Comparison of ENCODE assay signal across 18 mouse cellular contexts in genomic region chr11:75049146-75049545, GRCm38 (mm10).
A peak's percentile ranks its signal among the peaks of the same experiment; 100 is the strongest.
DNase-seq lines count a peak whose midpoint lies in the region; ATAC-seq and TF ChIP-seq lines count a peak whose summit lies in the region.
"Had no signal": no experiment of that assay in that cellular context is flagged by ENCODE, and none has a peak within 500 bp of the region (broad histone marks: within the 10 kb centered on the region; RNA-seq: fewer than 3 reads in every experiment).

No protein-coding gene starts in this region.

- no peaks in the 10 kb centered on the region for H3K27me3 ChIP-seq in kidney, embryonic 15.5 days
- H3K27me3 ChIP-seq in limb, embryonic 11.5 days (ENCODE audit: control insufficient read depth, insufficient read depth, low read length) = no peaks in the 10 kb centered on the region
- no peaks in the 10 kb centered on the region for H3K27me3 ChIP-seq in midbrain, postnatal 0 days (ENCODE audit: insufficient read depth, low read length)
- H3K27me3 ChIP-seq: Patski had no signal

- no peaks in the 10 kb centered on the region; the same call in 1 of the 2 replicates for H3K36me3 ChIP-seq in kidney, embryonic 15.5 days
- no peaks in the 10 kb centered on the region for H3K36me3 ChIP-seq in limb, embryonic 11.5 days (ENCODE audit: control insufficient read depth, insufficient read depth, low read length)
- H3K36me3 ChIP-seq in midbrain, postnatal 0 days (ENCODE audit: insufficient read depth, low read length) = peaks cover 7% of the 10 kb centered on the region

- peak; percentile 85 for DNase-seq in heart, adult 11 months
- no peak for DNase-seq in heart, adult 8-10 months (ENCODE audit: low spot score)
- no peak for DNase-seq in kidney, adult 8-10 months
- DNase-seq in limb, embryonic 11.5 days (ENCODE audit: low spot score) = peak; percentile 47
- no peak for DNase-seq in urinary bladder, postnatal 36 days (ENCODE audit: low spot score in 2 of 2)
- DNase-seq in midbrain, postnatal 0 days (ENCODE audit: low spot score) = no peak
- DNase-seq: cerebellum, adult 11-12 months; gastrocnemius, postnatal 10 days; kidney, adult 18-20 months; midbrain, embryonic 14.5 days; right cerebral cortex, postnatal 4 days; thymus, postnatal 36 days had no signal

- no peak overlapping the region for H3K9ac ChIP-seq in kidney, embryonic 15.5 days
- H3K9ac ChIP-seq in limb, embryonic 11.5 days (ENCODE audit: low read length) = no peak overlapping the region
- no peak overlapping the region for H3K9ac ChIP-seq in midbrain, postnatal 0 days (replicated peaks; ENCODE audit: low read length, poor library complexity, severe bottlenecking)

- peak overlapping the region; percentile 97 for H3K27ac ChIP-seq in kidney, embryonic 15.5 days
- H3K27ac ChIP-seq in brown adipose tissue, adult 24 weeks (replicated peaks; ENCODE audit: low read depth, low read length) = peak overlapping the region; percentile 71
- peak overlapping the region; percentile 83 for H3K27ac ChIP-seq in limb, embryonic 11.5 days (replicated peaks; ENCODE audit: low read depth, low read length)
- no peak overlapping the region for H3K27ac ChIP-seq in midbrain, postnatal 0 days (ENCODE audit: low read depth, low read length)
- H3K27ac ChIP-seq: macrophage had no signal

- no peak overlapping the region for H3K4me2 ChIP-seq in kidney, embryonic 15.5 days
- H3K4me2 ChIP-seq in limb, embryonic 11.5 days (ENCODE audit: low read depth, severe bottlenecking) = peak overlapping the region; percentile 10; the same call in 1 of the 2 replicates
- no peak overlapping the region for H3K4me2 ChIP-seq in midbrain, postnatal 0 days (ENCODE audit: low read depth, low read length, poor library complexity, severe bottlenecking)

- no peaks in the 10 kb centered on the region for H3K9me3 ChIP-seq in kidney, embryonic 15.5 days (replicated peaks)
- H3K9me3 ChIP-seq in limb, embryonic 11.5 days (ENCODE audit: control insufficient read depth, low read length) = no peaks in the 10 kb centered on the region
- H3K9me3 ChIP-seq in midbrain, postnatal 0 days (ENCODE audit: low read length) = no peaks in the 10 kb centered on the region

- WGBS in kidney, embryonic 15.5 days = 10% methylated on average over 2 of the region's 2 CpGs
- WGBS in limb, embryonic 11.5 days = 13% methylated on average over 2 of the region's 2 CpGs
- WGBS in midbrain, postnatal 0 days = 85% methylated on average over 2 of the region's 2 CpGs

- no peak overlapping the region for H3K4me3 ChIP-seq in kidney, embryonic 15.5 days (replicated peaks)
- H3K4me3 ChIP-seq in brown adipose tissue, adult 24 weeks (ENCODE audit: insufficient read depth, low read depth, low read length) = no peak overlapping the region
- H3K4me3 ChIP-seq in limb, embryonic 11.5 days (ENCODE audit: low read depth, low read length) = no peak overlapping the region
- H3K4me3 ChIP-seq in midbrain, postnatal 0 days (ENCODE audit: low read depth, low read length) = no peak overlapping the region
- H3K4me3 ChIP-seq: erythroblast, embryonic 14.5 days had no signal

- no peak for TF ChIP-seq CTCF in midbrain, postnatal 0 days (IDR thresholded peaks at IDR 0.05)

- H3K4me1 ChIP-seq in kidney, embryonic 15.5 days = peaks cover 89% of the 10 kb centered on the region
- peaks cover 71% of the 10 kb centered on the region for H3K4me1 ChIP-seq in brown adipose tissue, adult 24 weeks (ENCODE audit: control insufficient read depth, insufficient read depth, insufficient read length, low read length)
- H3K4me1 ChIP-seq in limb, embryonic 11.5 days (ENCODE audit: control insufficient read depth, insufficient read depth, low read length) = peaks cover 64% of the 10 kb centered on the region
- H3K4me1 ChIP-seq in midbrain, postnatal 0 days (ENCODE audit: insufficient read depth, low read length) = no peaks in the 10 kb centered on the region

- no peak for ATAC-seq in kidney, embryonic 15.5 days (replicated peaks; ENCODE audit: low FRiP score)
- no peak for ATAC-seq in limb, embryonic 11.5 days (ENCODE audit: insufficient number of reproducible peaks, low FRiP score, low TSS enrichment, low read depth)
- ATAC-seq in midbrain, postnatal 0 days (ENCODE audit: low FRiP score) = no peak
- ATAC-seq: forebrain, embryonic 16.5 days; Patski had no signal

Comparison
In these comparisons a context has a peak if more than half of its experiments do, and no peak if none do; other contexts are left out.
1. DNase-seq: peak in heart, adult 11 months (single experiment) and limb, embryonic 11.5 days (single experiment); none in heart, adult 8-10 months (single experiment), kidney, adult 8-10 months (0 of 2), urinary bladder, postnatal 36 days (0 of 2) and midbrain, postnatal 0 days (single experiment).